Mouse (Mus musculus): ENCODE measurements around the gene Slc25a30. TPM values are rescaled to one million over a fixed set of nuclear protein-coding genes. Genes with fewer than 3 reads are reported as not detected.

Gene Slc25a30
- polyA plus RNA-seq, 1 experiment from 2014 or later, result 3.6 TPM

DNA sequence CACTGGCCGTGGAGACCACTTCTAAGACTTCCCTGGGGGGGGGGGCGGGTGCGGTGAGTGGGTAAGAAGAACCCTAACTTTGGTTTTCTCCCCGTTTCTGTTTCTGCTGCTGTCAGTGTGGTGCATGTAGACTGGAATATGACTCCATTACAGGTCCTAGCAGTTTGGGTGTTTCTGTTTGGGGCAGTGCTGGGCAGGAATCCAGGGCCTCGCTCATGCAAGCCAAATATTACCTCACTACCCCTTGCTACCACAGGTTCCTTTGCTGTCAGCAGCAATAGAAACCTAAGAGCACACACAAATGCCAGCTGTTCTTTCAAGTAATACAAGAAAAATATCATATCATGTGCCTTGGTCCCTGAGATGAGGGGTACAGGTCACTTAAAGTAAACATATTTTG, 33.2 kb upstream of the Slc25a30 start:
- 42% methylated on average over 3 of the region's 5 CpGs for WGBS
- ATAC-seq (no peak; the same call in 1 of the 2 replicates), DNase-seq (ENCODE audit: low spot score) (peak; percentile 50)
- no peaks in the 10 kb centered on the region for H3K4me1 ChIP-seq (ENCODE audit: insufficient read depth, low read depth, low read length)
- TF ChIP-seq CTCF (IDR thresholded peaks at IDR 0.05) (no peak), EP300 (IDR thresholded peaks at IDR 0.05) (no peak)
- H3K9ac ChIP-seq (replicated peaks; ENCODE audit: low read depth), result no peak overlapping the region
- H3K4me3 ChIP-seq (ENCODE audit: low read depth, low read length), result no peak overlapping the region
- H3K9me3 ChIP-seq (ENCODE audit: low read length), result no peaks in the 10 kb centered on the region
- H3K27ac ChIP-seq (ENCODE audit: low read length), result no peak overlapping the region
- no peaks in the 10 kb centered on the region for H3K27me3 ChIP-seq (replicated peaks; ENCODE audit: insufficient read depth, low read length)
- no peak overlapping the region for H3K4me2 ChIP-seq (replicated peaks; ENCODE audit: low read depth, low read length)
- H3K36me3 ChIP-seq (ENCODE audit: insufficient read depth, low read length), result no peaks in the 10 kb centered on the region

DNA sequence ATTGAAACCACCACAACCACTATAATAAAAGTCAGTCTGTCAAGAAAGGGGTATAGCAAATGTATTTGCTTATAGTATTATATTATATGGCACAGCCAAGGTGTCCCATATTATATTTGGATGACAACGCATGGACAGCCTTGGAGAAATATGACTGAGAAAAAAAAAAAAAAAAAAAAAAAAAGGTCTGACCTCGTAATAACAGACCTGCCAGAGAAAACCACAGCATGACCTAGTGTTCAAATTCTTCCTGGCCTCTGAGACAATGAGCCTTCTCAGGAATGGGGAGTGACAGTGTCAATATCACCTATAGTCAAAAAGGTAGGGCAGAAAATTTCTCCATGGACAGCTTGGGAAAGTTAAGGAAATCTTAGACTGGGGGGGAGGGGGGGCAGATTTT, 32.5 kb upstream of the Slc25a30 start:
- no peak overlapping the region for H3K4me2 ChIP-seq (replicated peaks; ENCODE audit: low read depth, low read length)
- H3K9ac ChIP-seq (replicated peaks; ENCODE audit: low read depth), result no peak overlapping the region
- no peak for ATAC-seq
- WGBS, result 82% methylated on average over 2 of the region's 2 CpGs
- H3K27me3 ChIP-seq (replicated peaks; ENCODE audit: insufficient read depth, low read length), result no peaks in the 10 kb centered on the region
- DNase-seq (ENCODE audit: low spot score), result no peak
- no peaks in the 10 kb centered on the region for H3K36me3 ChIP-seq (ENCODE audit: insufficient read depth, low read length)
- H3K4me3 ChIP-seq (ENCODE audit: low read depth, low read length), result no peak overlapping the region
- no peaks in the 10 kb centered on the region for H3K9me3 ChIP-seq (ENCODE audit: low read length)
- TF ChIP-seq EP300 (IDR thresholded peaks at IDR 0.05) (no peak), CTCF (IDR thresholded peaks at IDR 0.05) (no peak)
- H3K27ac ChIP-seq (ENCODE audit: low read length), result no peak overlapping the region
- no peaks in the 10 kb centered on the region for H3K4me1 ChIP-seq (ENCODE audit: insufficient read depth, low read depth, low read length)

DNA sequence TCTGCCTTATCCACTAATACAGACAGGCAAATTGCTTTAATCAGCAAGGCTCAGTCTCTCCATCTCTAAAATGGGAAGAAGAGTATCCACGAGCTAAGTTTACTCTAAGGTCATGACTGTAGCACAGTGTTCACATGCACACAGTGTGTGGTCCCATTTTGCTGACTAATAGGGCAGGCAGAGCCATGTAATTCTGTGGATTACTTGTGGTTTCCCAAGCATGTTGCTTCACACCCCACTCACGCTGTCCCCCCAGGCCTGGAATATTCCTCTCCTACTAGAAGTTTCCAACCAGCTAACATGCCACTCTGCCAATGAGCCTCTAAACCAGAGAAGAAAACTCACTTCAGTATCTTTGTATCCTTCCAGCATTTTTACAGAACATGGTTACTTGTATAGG, 31.7 kb upstream of the Slc25a30 start:
- no peak for ATAC-seq
- Histone ChIP-seq H3K27ac (ENCODE audit: low read length) (no peak overlapping the region), H3K27me3 (replicated peaks; ENCODE audit: insufficient read depth, low read length) (no peaks in the 10 kb centered on the region), H3K4me2 (replicated peaks; ENCODE audit: low read depth, low read length) (no peak overlapping the region), H3K4me1 (ENCODE audit: insufficient read depth, low read depth, low read length) (no peaks in the 10 kb centered on the region), H3K9ac (replicated peaks; ENCODE audit: low read depth) (no peak overlapping the region), H3K4me3 (ENCODE audit: low read depth, low read length) (no peak overlapping the region), H3K36me3 (ENCODE audit: insufficient read depth, low read length) (no peaks in the 10 kb centered on the region), H3K9me3 (ENCODE audit: low read length) (no peaks in the 10 kb centered on the region)
- DNase-seq (ENCODE audit: low spot score), result no peak
- 78% methylated on average over 2 of the region's 2 CpGs for WGBS
- TF ChIP-seq CTCF (IDR thresholded peaks at IDR 0.05) (no peak), EP300 (IDR thresholded peaks at IDR 0.05) (no peak)

DNA sequence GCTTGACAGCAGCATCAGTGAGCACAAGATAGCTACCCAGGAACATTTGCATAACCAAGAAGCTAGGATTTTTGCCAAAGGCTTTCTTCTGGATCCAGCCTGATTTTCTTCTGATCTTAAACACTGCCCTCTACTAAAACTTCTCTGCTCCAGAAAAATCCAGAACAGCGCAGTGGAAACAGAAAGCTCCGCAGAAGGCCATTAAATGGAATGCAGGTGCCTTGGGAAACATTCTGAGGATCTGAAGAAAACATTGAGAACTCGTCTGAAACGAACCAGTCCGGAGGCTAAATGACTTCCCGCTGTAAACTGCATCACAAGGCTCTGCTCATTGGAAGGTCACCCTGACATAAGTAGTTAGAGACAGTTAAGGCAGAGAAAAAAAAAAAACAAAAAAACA, 23.1 kb upstream of the Slc25a30 start:
- DNase-seq (ENCODE audit: low spot score), result no peak
- ATAC-seq, result no peak
- Histone ChIP-seq H3K27me3 (replicated peaks; ENCODE audit: insufficient read depth, low read length) (no peaks in the 10 kb centered on the region), H3K4me1 (ENCODE audit: insufficient read depth, low read depth, low read length) (no peaks in the 10 kb centered on the region), H3K36me3 (ENCODE audit: insufficient read depth, low read length) (no peaks in the 10 kb centered on the region), H3K27ac (ENCODE audit: low read length) (no peak overlapping the region), H3K9ac (replicated peaks; ENCODE audit: low read depth) (no peak overlapping the region), H3K9me3 (ENCODE audit: low read length) (no peaks in the 10 kb centered on the region), H3K4me2 (replicated peaks; ENCODE audit: low read depth, low read length) (no peak overlapping the region), H3K4me3 (ENCODE audit: low read depth, low read length) (no peak overlapping the region)
- 82% methylated on average over 6 of the region's 6 CpGs for WGBS
- no peak for TF ChIP-seq CTCF (IDR thresholded peaks at IDR 0.05)

DNA sequence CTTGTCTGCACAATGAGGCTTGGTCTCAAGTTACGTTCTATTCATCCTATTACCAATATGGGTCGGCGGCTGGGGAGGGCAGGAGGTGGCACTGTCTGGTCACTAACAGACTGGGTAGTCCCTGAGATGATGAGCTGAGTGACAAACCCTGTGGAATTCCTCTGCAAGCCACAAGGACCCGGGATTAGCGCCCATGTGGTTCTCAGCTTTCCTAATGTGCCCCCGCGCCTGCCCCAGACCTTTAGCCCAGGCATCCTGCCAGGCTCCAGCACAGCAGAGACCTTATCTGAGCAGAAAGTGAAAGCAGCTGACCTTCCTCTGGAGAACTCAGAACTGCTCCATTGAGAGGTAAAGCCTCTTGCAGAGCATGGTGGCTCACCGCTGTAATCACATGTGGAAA, 21.0 kb upstream of the Slc25a30 start:
- H3K9me3 ChIP-seq (ENCODE audit: low read length), result no peaks in the 10 kb centered on the region
- no peak overlapping the region for H3K9ac ChIP-seq (replicated peaks; ENCODE audit: low read depth)
- no peak overlapping the region for H3K27ac ChIP-seq (ENCODE audit: low read length)
- 71% methylated on average over 8 of the region's 8 CpGs for WGBS
- H3K36me3 ChIP-seq (ENCODE audit: insufficient read depth, low read length), result no peaks in the 10 kb centered on the region
- DNase-seq (ENCODE audit: low spot score) (no peak), ATAC-seq (no peak)
- TF ChIP-seq EP300 (IDR thresholded peaks at IDR 0.05), result no peak
- no peak for TF ChIP-seq CTCF (IDR thresholded peaks at IDR 0.05)
- no peaks in the 10 kb centered on the region for H3K27me3 ChIP-seq (replicated peaks; ENCODE audit: insufficient read depth, low read length)
- H3K4me3 ChIP-seq (ENCODE audit: low read depth, low read length), result no peak overlapping the region
- no peaks in the 10 kb centered on the region for H3K4me1 ChIP-seq (ENCODE audit: insufficient read depth, low read depth, low read length)
- no peak overlapping the region for H3K4me2 ChIP-seq (replicated peaks; ENCODE audit: low read depth, low read length)

DNA sequence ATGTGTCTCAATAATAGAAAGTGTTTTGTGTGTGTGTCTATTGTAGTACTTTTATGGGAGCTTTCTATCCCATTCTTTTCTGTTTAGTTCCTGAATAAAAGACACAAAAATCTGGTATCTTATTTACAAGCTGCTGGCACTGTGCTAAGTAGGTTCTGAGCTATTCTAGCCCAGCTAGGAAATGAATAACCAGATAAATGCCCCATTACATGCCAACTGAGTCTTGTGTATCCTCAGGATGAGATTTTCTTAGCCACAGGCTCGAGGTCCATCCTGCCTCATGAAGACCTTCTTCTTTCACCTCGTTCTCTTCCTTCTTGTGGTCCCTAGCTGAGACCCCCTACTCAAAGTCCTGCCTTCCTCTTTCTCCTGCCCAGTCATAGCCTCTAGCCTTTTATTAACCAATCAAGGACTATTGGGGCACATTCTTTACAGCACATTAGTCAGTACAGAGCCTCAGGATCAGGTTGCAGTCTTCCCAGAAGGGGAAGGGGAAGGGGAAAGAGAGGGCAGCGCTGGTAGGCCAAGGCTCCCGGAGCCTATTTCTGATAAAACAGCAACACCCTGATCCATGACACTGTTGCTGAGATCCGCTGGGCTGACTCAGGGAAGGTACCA, 11.0 kb upstream of the Slc25a30 start:
- no peaks in the 10 kb centered on the region for H3K4me1 ChIP-seq (ENCODE audit: insufficient read depth, low read depth, low read length)
- no peak overlapping the region for H3K4me3 ChIP-seq (ENCODE audit: low read depth, low read length)
- ATAC-seq (no peak), DNase-seq (ENCODE audit: low spot score) (no peak)
- no peak for TF ChIP-seq CTCF (IDR thresholded peaks at IDR 0.05)
- no peak for TF ChIP-seq EP300 (IDR thresholded peaks at IDR 0.05)
- WGBS, result 24% methylated on average over 5 of the region's 5 CpGs
- H3K27me3 ChIP-seq (replicated peaks; ENCODE audit: insufficient read depth, low read length), result no peaks in the 10 kb centered on the region
- no peak overlapping the region for H3K9ac ChIP-seq (replicated peaks; ENCODE audit: low read depth)
- no peaks in the 10 kb centered on the region for H3K9me3 ChIP-seq (ENCODE audit: low read length)
- no peaks in the 10 kb centered on the region for H3K36me3 ChIP-seq (ENCODE audit: insufficient read depth, low read length)
- H3K4me2 ChIP-seq (replicated peaks; ENCODE audit: low read depth, low read length), result no peak overlapping the region
- H3K27ac ChIP-seq (ENCODE audit: low read length), result no peak overlapping the region

DNA sequence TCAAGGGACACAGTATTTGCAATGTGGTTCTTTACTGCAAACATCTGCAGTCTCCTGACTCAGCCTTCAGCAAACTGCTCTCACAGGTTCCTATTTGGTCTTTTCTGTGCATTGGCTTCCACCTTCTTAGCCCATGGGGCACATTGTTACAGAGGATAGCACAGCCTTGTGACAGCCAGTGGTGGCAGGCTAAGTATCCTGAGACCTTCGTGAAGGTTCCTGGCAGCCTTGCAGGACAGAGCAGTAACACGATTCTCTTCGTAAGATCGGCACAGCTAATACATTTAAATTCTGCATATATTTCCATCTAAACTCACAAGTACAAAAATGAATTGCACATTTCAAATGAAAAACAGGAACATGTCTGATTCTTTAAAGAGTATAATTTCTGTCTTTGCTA, 9.1 kb upstream of the Slc25a30 start:
- no peak for ATAC-seq
- TF ChIP-seq EP300 (IDR thresholded peaks at IDR 0.05), result no peak
- 83% methylated on average over 4 of the region's 4 CpGs for WGBS

More for the DNA sequence above, 9.1 kb upstream of the Slc25a30 start:
- Histone ChIP-seq H3K9me3 (ENCODE audit: low read length) (no peaks in the 10 kb centered on the region), H3K4me2 (replicated peaks; ENCODE audit: low read depth, low read length) (no peak overlapping the region), H3K4me3 (ENCODE audit: low read depth, low read length) (no peak overlapping the region), H3K36me3 (ENCODE audit: insufficient read depth, low read length) (no peaks in the 10 kb centered on the region), H3K9ac (replicated peaks; ENCODE audit: low read depth) (no peak overlapping the region), H3K27ac (ENCODE audit: low read length) (no peak overlapping the region), H3K4me1 (ENCODE audit: insufficient read depth, low read depth, low read length) (no peaks in the 10 kb centered on the region), H3K27me3 (replicated peaks; ENCODE audit: insufficient read depth, low read length) (no peaks in the 10 kb centered on the region)
- DNase-seq (ENCODE audit: low spot score), result no peak

All from lung, postnatal 0 days (tissue).